ENCODE assay signal across 10 mouse cellular contexts in genomic region chr2:146833222-146834063, GRCm38 (mm10). TPM values are rescaled to one million over a fixed set of nuclear protein-coding genes. Genes with fewer than 3 reads are reported as not detected.
DNase-seq lines count a peak whose midpoint lies in the region; ATAC-seq and TF ChIP-seq lines count a peak whose summit lies in the region.
"Had no signal": no experiment of that assay in that cellular context is flagged by ENCODE, and none has a peak within 500 bp of the region (broad histone marks: within the 10 kb centered on the region; RNA-seq: fewer than 3 reads in every experiment).

No protein-coding gene starts in this region.

- intact Hi-C loops in gastrocnemius, postnatal 36 days (cut with DNase I): no loop called here

- H3K4me3 ChIP-seq in kidney, postnatal 0 days (replicated peaks; ENCODE audit: low read depth, low read length): 0 out of 2 replicates have a peak overlapping the region, but pooled peaks have one; percentile 4
- peak overlapping the region; percentile 25; the same call in 1 of the 2 replicates for H3K4me3 ChIP-seq in embryonic facial prominence, embryonic 14.5 days (ENCODE audit: low read depth, low read length)
- no peak overlapping the region; the same call in 1 of the 2 replicates for H3K4me3 ChIP-seq in limb, embryonic 10.5 days
- peak overlapping the region; percentile 36 for H3K4me3 ChIP-seq in neural tube, embryonic 13.5 days

- no peak for DNase-seq in kidney, postnatal 0 days (ENCODE audit: low spot score)
- DNase-seq in kidney, adult 8-10 months: no peak
- DNase-seq in embryonic facial prominence, embryonic 14.5 days (ENCODE audit: low spot score): no peak
- DNase-seq in limb, embryonic 10.5 days (ENCODE audit: low spot score): peak; percentile 41
- no peak for DNase-seq in gastrocnemius, postnatal 36 days
- DNase-seq in cerebellum, postnatal 36 days: no peak
- no peak for DNase-seq in natural killer cell, adult 2 months (ENCODE audit: low spot score in 2 of 2)
- DNase-seq: kidney, postnatal 14 days had no signal

- peaks cover 11% of the 10 kb centered on the region; the same call in 1 of the 2 replicates for H3K4me1 ChIP-seq in kidney, postnatal 0 days (replicated peaks; ENCODE audit: insufficient read depth, low read length)
- peaks cover 7% of the 10 kb centered on the region for H3K4me1 ChIP-seq in embryonic facial prominence, embryonic 14.5 days (ENCODE audit: control insufficient read depth, insufficient read depth, low read length)
- H3K4me1 ChIP-seq in limb, embryonic 10.5 days: peaks cover 14% of the 10 kb centered on the region
- peaks cover 49% of the 10 kb centered on the region for H3K4me1 ChIP-seq in neural tube, embryonic 13.5 days (replicated peaks)

- H3K27me3 ChIP-seq in kidney, postnatal 0 days (ENCODE audit: insufficient read depth, low read length): peaks cover 85% of the 10 kb centered on the region
- H3K27me3 ChIP-seq in embryonic facial prominence, embryonic 14.5 days (replicated peaks; ENCODE audit: control insufficient read depth, insufficient read depth, low read length): peaks cover 93% of the 10 kb centered on the region
- peaks cover 99% of the 10 kb centered on the region for H3K27me3 ChIP-seq in limb, embryonic 10.5 days (ENCODE audit: low read depth, poor library complexity, severe bottlenecking)
- H3K27me3 ChIP-seq in neural tube, embryonic 13.5 days: peaks cover 82% of the 10 kb centered on the region

- no peak overlapping the region for H3K27ac ChIP-seq in kidney, postnatal 0 days
- no peak overlapping the region for H3K27ac ChIP-seq in embryonic facial prominence, embryonic 14.5 days (replicated peaks; ENCODE audit: low read depth, low read length)
- H3K27ac ChIP-seq in limb, embryonic 10.5 days: no peak overlapping the region
- peak overlapping the region; percentile 90 for H3K27ac ChIP-seq in neural tube, embryonic 13.5 days (replicated peaks)
- H3K27ac ChIP-seq: limb, embryonic 15.5 days had no signal

- no peaks in the 10 kb centered on the region for H3K9me3 ChIP-seq in kidney, postnatal 0 days (replicated peaks; ENCODE audit: low read length)
- no peaks in the 10 kb centered on the region for H3K9me3 ChIP-seq in embryonic facial prominence, embryonic 14.5 days (ENCODE audit: control insufficient read depth, low read length)
- no peaks in the 10 kb centered on the region for H3K9me3 ChIP-seq in limb, embryonic 10.5 days (replicated peaks)
- no peaks in the 10 kb centered on the region for H3K9me3 ChIP-seq in neural tube, embryonic 13.5 days
- H3K9me3 ChIP-seq: limb, embryonic 15.5 days had no signal

- TF ChIP-seq CTCF in kidney, postnatal 0 days (IDR thresholded peaks at IDR 0.05; ENCODE audit: low read depth): no peak

- H3K36me3 ChIP-seq in kidney, postnatal 0 days (ENCODE audit: insufficient read depth, low read length): no peaks in the 10 kb centered on the region
- no peaks in the 10 kb centered on the region for H3K36me3 ChIP-seq in embryonic facial prominence, embryonic 14.5 days (ENCODE audit: control insufficient read depth, insufficient read depth, low read length)
- H3K36me3 ChIP-seq in limb, embryonic 10.5 days: no peaks in the 10 kb centered on the region
- H3K36me3 ChIP-seq in neural tube, embryonic 13.5 days: no peaks in the 10 kb centered on the region
- H3K36me3 ChIP-seq: limb, embryonic 15.5 days had no signal

- 4% methylated on average over 30 of the region's 31 CpGs for WGBS in kidney, postnatal 0 days
- WGBS in embryonic facial prominence, embryonic 14.5 days: 6% methylated on average over 31 of the region's 31 CpGs
- WGBS in limb, embryonic 10.5 days: 5% methylated on average over 31 of the region's 31 CpGs
- 2% methylated on average over 31 of the region's 31 CpGs for WGBS in neural tube, embryonic 13.5 days

- H3K9ac ChIP-seq in kidney, postnatal 0 days (ENCODE audit: low read depth, low read length): no peak overlapping the region
- H3K9ac ChIP-seq in embryonic facial prominence, embryonic 14.5 days (ENCODE audit: low read depth, low read length): no peak overlapping the region
- H3K9ac ChIP-seq in neural tube, embryonic 13.5 days: peak overlapping the region; percentile 59
- H3K9ac ChIP-seq: limb, embryonic 15.5 days had no signal

- ATAC-seq in kidney, postnatal 0 days (replicated peaks; ENCODE audit: low FRiP score, low read depth): no peak
- ATAC-seq in embryonic facial prominence, embryonic 14.5 days (ENCODE audit: low read depth): no peak
- no peak for ATAC-seq in neural tube, embryonic 13.5 days (ENCODE audit: low read depth)

- H3K4me2 ChIP-seq in kidney, postnatal 0 days (ENCODE audit: low read length): no peak overlapping the region
- no peak overlapping the region; the same call in 1 of the 2 replicates for H3K4me2 ChIP-seq in embryonic facial prominence, embryonic 14.5 days (ENCODE audit: low read depth, low read length)
- peak overlapping the region; percentile 55 for H3K4me2 ChIP-seq in neural tube, embryonic 13.5 days

RNA-seq across cellular contexts. Expression of gene Kiz, which starts 22.2 kb away (rescaled TPM):
- 31.0 and 34.7 TPM in 2 replicates for polyA plus RNA-seq in kidney, postnatal 0 days (2015; fragmentation: Nextera tagmentation; extraction: Ambion mirVana)
- polyA plus RNA-seq in embryonic facial prominence, embryonic 14.5 days (2014; fragmentation: Nextera tagmentation; extraction: Ambion mirVana): 27.6 and 31.2 TPM in 2 replicates
- polyA plus RNA-seq in limb, embryonic 10.5 days (2016; fragmentation: Nextera tagmentation; extraction: Ambion mirVana): 24.8 and 26.2 TPM in 2 replicates
- polyA plus RNA-seq in neural tube, embryonic 13.5 days (2015; fragmentation: Nextera tagmentation; extraction: Ambion mirVana): 36.4 and 37.0 TPM in 2 replicates
- 10 to 100 TPM; 34.8 to 51.8 TPM for total RNA-seq in gastrocnemius, postnatal 36 days (2021)
